Mouse (Mus musculus) megakaryocyte, embryonic 14.5 days (primary cell): ENCODE results near the gene 4930404H24Rik. TPM values are rescaled to one million over a fixed set of nuclear protein-coding genes. Genes with fewer than 3 reads are reported as not detected.

Source experiments
- H3K27me3 ChIP-seq: replicated peaks from 2 replicates; pipeline ENCODE3; 2012; ENCODE audit warnings: inconsistent platforms
- H3K36me3 ChIP-seq: replicated peaks from 2 replicates; pipeline ENCODE3; 2012; ENCODE audit warnings: low read length, inconsistent platforms, mixed read lengths
- H3K4me1 ChIP-seq: 2 replicates; pipeline ENCODE4 v1.6.1; 2012; ENCODE audit warnings: inconsistent platforms
- H3K4me3 ChIP-seq: replicated peaks from 2 replicates; pipeline ENCODE3; 2012; ENCODE audit warnings: moderate library complexity, mild to moderate bottlenecking, inconsistent platforms
- H3K9me3 ChIP-seq: 2 replicates; pipeline ENCODE4 v1.6.1; 2012; ENCODE audit warnings: inconsistent platforms
- FLI1 ChIP-seq: IDR thresholded peaks from 2 replicates; pipeline ENCODE4 v1.6.1; 2012; ENCODE audit warnings: low read length, inconsistent platforms, mixed read lengths
- GATA1 ChIP-seq: IDR thresholded peaks from 3 replicates; pipeline ENCODE4 v1.6.1; 2012; ENCODE audit warnings: mixed read lengths, low read length, inconsistent platforms, borderline replicate concordance
- polyA plus RNA-seq: library from polyadenylated mRNA; stranded (reverse); fragments of >175 nt; gene quantifications from 2 replicates; pipeline ENCODE4 v1.2.3, GENCODE M21; 2012; ENCODE audit warnings: low replicate concordance; ENCODE audit not compliant: insufficient read depth

The 4930404H24Rik gene
- polyA plus RNA-seq: 0.54 TPM in 1 of 2 replicates, not detected in the other

- Histone ChIP-seq H3K4me1 (peaks cover 93% of the 10 kb centered on the region), H3K36me3 (peaks cover 65% of the 10 kb centered on the region), H3K27me3 (no peaks in the 10 kb centered on the region), H3K4me3 (peak within 1 kb of the TSS; percentile 95), H3K9me3 (no peaks in the 10 kb centered on the region)
- TF ChIP-seq FLI1 (no peak), GATA1 (no peak)
Observed at GRCm38 (mm10) chr2:153492573-153493392, at the start of gene 4930404H24Rik. Gene 4930404H24Rik, plus strand, starts transcription at chr2:153492790.

DNA sequence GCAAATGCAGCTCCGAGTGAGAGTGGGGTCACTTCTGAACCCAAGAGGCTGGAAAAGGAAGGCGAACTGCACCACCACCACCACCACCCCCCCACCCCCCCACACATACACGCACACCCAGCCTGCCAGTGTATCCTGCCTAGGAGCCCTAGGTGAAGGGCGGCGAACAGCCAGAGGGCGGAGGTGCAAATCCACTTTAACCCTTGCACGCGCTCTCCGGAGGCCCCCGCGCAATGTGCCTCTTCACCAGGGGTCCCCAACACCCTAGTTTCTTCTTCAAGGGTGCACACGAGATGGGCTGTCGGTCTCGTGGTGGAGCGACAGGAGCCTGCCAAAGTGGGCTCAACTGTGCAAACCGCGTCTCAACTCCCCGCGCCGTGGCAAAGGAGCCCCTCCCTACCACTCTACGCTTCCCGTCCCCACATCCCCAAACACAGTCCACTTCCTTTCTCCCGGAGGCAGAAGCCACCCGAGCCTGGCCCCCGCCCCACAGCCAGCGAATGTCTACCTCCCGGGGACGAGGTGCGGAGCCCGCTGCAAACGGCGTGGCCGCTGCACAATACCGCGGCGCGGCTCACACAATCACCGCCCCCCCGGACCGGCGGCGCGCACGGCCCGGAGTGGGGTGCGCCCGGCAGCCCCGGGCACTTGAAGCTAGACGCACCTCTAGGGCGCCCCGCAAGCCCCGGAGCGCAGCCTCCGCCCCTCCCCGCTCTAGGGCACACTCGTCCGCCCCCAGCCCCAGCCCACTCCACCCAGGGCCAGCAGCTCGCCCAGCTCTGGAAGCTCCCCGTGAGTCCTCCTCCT is 49.0 kb upstream of the 4930404H24Rik start:
- H3K27me3 ChIP-seq: no peaks in the 10 kb centered on the region
- peak overlapping the region; percentile 92 for H3K4me3 ChIP-seq
- TF ChIP-seq GATA1 (no peak), FLI1 (no peak)
- H3K9me3 ChIP-seq: no peaks in the 10 kb centered on the region
- H3K36me3 ChIP-seq: peaks cover 65% of the 10 kb centered on the region
- peaks cover 92% of the 10 kb centered on the region for H3K4me1 ChIP-seq

DNA sequence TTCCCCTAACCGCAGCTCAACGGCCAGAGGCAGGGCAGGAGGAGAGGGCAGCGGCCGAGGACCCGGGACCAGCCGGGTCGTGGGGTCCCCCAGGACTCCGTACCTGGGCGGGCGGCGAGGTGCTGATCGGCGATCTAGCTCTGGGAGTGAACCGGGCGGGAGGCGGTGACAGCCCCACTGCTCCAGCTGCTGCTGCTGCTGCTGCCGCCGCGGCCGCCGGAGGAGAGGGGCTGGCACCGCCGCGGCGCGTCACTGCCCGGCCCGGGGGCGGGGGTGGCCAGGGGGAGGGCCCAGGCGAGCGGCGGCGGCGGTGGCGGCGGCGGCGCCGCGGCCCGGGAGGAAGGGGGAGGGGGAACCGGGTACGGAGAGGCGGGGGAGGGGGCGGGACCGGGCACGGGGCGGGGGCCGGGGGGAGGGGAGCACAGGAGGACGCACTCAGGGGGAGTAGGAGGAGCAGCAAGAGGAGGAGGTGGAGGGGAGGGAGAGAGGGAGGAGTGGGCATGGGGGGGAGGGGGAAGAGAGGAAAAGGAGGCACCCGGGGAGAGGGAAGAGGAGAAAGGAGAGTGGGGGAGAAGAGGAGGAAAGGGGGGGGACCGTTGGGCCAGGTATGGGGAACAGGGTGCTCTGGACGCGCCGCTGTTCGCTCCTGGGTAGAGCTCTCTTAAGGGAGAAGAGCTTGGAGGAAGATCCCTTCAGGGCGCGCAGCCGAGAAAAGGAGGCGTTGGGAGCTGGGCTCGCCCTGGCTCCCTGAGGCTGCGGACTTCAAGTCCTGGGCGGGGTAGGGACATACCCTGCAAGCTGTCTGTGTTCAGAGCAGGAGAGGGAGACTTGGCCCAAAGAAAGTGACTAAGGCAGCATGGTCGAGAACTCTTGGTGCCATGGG is 48.1 kb upstream of the 4930404H24Rik start:
- H3K4me1 ChIP-seq: peaks cover 92% of the 10 kb centered on the region
- peaks cover 66% of the 10 kb centered on the region for H3K36me3 ChIP-seq
- H3K27me3 ChIP-seq: no peaks in the 10 kb centered on the region
- no peak for TF ChIP-seq GATA1
- TF ChIP-seq FLI1: no peak
- peak overlapping the region; percentile 92 for H3K4me3 ChIP-seq
- H3K9me3 ChIP-seq: no peaks in the 10 kb centered on the region

DNA sequence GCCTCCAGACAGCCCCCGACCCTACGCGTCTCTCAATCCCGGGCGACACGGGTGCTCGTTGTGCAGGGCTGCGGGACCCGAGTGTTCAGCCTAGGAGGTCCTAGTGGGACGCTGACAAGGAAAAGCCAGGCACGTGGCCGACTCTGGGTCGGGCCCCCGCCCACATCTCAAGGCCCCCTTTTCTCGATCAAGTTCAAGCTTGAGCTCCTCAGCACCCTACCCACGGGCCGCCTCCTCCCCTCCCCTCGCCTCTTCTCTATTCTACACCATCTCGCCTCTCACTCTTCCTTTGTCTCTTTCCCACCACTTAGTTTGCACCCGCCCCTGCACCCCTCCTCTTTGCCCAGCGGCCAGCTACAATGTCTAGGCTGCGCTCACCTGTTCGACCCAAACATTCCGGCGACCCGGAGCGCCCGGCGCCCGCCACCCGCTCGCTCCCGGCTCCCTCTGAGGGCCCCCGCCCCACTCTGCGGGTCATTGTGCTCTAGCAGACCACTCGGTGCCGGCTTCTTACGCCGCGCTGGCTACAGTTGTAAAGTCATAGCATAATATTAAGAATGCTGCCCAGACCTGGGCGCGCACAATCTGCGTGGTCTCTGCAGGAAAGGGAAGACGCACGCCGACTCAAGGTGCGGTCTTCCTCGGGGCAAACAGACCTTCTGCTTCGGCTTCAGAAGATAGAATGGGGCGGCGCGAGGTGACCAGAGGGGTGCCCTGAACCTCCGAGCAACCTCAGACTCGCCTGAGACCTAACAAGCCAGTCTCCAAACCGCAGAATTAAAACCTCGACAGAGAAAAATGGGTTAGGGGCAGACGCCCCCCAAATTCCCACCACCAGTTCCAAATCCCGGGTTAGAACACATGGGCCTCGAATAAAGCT is 47.2 kb upstream of the 4930404H24Rik start:
- peak overlapping the region; percentile 92 for H3K4me3 ChIP-seq
- H3K27me3 ChIP-seq: no peaks in the 10 kb centered on the region
- TF ChIP-seq GATA1 (no peak), FLI1 (no peak)
- H3K4me1 ChIP-seq: peaks cover 93% of the 10 kb centered on the region
- no peaks in the 10 kb centered on the region for H3K9me3 ChIP-seq
- H3K36me3 ChIP-seq: peaks cover 70% of the 10 kb centered on the region

- no peaks in the 10 kb centered on the region for H3K9me3 ChIP-seq
- TF ChIP-seq GATA1: no peak
- peaks cover 66% of the 10 kb centered on the region for H3K36me3 ChIP-seq
- H3K4me1 ChIP-seq: peaks cover 88% of the 10 kb centered on the region
- no peaks in the 10 kb centered on the region for H3K27me3 ChIP-seq
- peak overlapping the region; percentile 92 for H3K4me3 ChIP-seq
Observed at GRCm38 (mm10) chr2:153446017-153446408, 46.6 kb upstream of the 4930404H24Rik start.

- TF ChIP-seq GATA1 (no peak), FLI1 (no peak)
- peaks cover 83% of the 10 kb centered on the region for H3K4me1 ChIP-seq
- H3K4me3 ChIP-seq: no peak overlapping the region
- H3K9me3 ChIP-seq: no peaks in the 10 kb centered on the region
- H3K36me3 ChIP-seq: peaks cover 63% of the 10 kb centered on the region
- H3K27me3 ChIP-seq: no peaks in the 10 kb centered on the region
Observed at GRCm38 (mm10) chr2:153446476-153446875, 46.1 kb upstream of the 4930404H24Rik start.

GRCm38 (mm10) chr2:153447719-153448118 is 44.9 kb upstream of the 4930404H24Rik start:
- Histone ChIP-seq H3K36me3 (peaks cover 60% of the 10 kb centered on the region), H3K4me3 (peak overlapping the region; percentile 74), H3K4me1 (peaks cover 79% of the 10 kb centered on the region), H3K27me3 (no peaks in the 10 kb centered on the region), H3K9me3 (no peaks in the 10 kb centered on the region)
- TF ChIP-seq FLI1 (no peak), GATA1 (no peak)

GRCm38 (mm10) chr2:153448519-153448918 is 44.1 kb upstream of the 4930404H24Rik start:
- H3K36me3 ChIP-seq: peaks cover 62% of the 10 kb centered on the region
- peaks cover 79% of the 10 kb centered on the region for H3K4me1 ChIP-seq
- no peaks in the 10 kb centered on the region for H3K9me3 ChIP-seq
- no peak for TF ChIP-seq GATA1
- no peak for TF ChIP-seq FLI1
- H3K4me3 ChIP-seq: no peak overlapping the region
- no peaks in the 10 kb centered on the region for H3K27me3 ChIP-seq
